Mouse (Mus musculus) stomach, embryonic 15.5 days (tissue): Measurements from ENCODE around the gene Eefsec. TPM values are rescaled to one million over a fixed set of nuclear protein-coding genes. Genes with fewer than 3 reads are reported as not detected.

Source experiments
- ATAC-seq: fragments of 200-750 bp; cut with Nextera tagmentation; 2 replicates; pipeline ENCODE4 v1.8.0; 2017; ENCODE audit warnings: low read depth, moderate number of reproducible peaks, moderate TSS enrichment; ENCODE audit not compliant: insufficient read depth, low FRiP score
- H3K27ac ChIP-seq: fragments of 300-500 bp; sonication (generic); 2 replicates; pipeline ENCODE4 v1.5.1; 2015; ENCODE audit warnings: mild to moderate bottlenecking, inconsistent platforms
- H3K27me3 ChIP-seq: fragments of 300-500 bp; sonication (generic); replicated peaks from 2 replicates; pipeline ENCODE4 v1.6.1; 2015; ENCODE audit warnings: inconsistent platforms
- H3K36me3 ChIP-seq: fragments of 300-500 bp; sonication (generic); 2 replicates; pipeline ENCODE4 v1.6.1; 2015; ENCODE audit warnings: inconsistent platforms
- H3K4me1 ChIP-seq: fragments of 300-500 bp; sonication (generic); 2 replicates; pipeline ENCODE4 v1.6.1; 2015; ENCODE audit warnings: inconsistent platforms
- H3K4me2 ChIP-seq: fragments of 300-500 bp; sonication (generic); 2 replicates; pipeline ENCODE4 v1.6.1; 2015; ENCODE audit warnings: mild to moderate bottlenecking, inconsistent platforms
- H3K4me3 ChIP-seq: fragments of 300-500 bp; sonication (generic); replicated peaks from 2 replicates; pipeline ENCODE4 v1.5.1; 2015; ENCODE audit warnings: inconsistent platforms
- H3K9ac ChIP-seq: fragments of 300-500 bp; sonication (generic); 2 replicates; pipeline ENCODE4 v1.6.1; 2015; ENCODE audit warnings: inconsistent platforms
- H3K9me3 ChIP-seq: fragments of 300-500 bp; sonication (generic); 2 replicates; pipeline ENCODE4 v1.6.1; 2016; ENCODE audit warnings: inconsistent platforms
- WGBS: fragments of 180-500 bp; shearing (Covaris S2); methylation state at CpG from one replicate; pipeline ENCODE4 v1.1.7; 2015; 5-methylcytosine and 5-hydroxymethylcytosine counted together
- polyA plus RNA-seq: library from polyadenylated mRNA; unstranded; fragments of >200 nt; fragmentation: Nextera tagmentation; extraction: Ambion mirVana; gene quantifications from 2 replicates; pipeline ENCODE4 v1.2.1, GENCODE M21; 2015

Gene Eefsec
- 35.5 and 36.5 TPM in 2 replicates for polyA plus RNA-seq

GRCm38 (mm10) chr6:88446063-88447002, at the start of gene Eefsec:
Eefsec (minus strand) TSS chr6:88446539.
- Histone ChIP-seq H3K27me3 (no peaks in the 10 kb centered on the region), H3K4me3 (peak within 1 kb of the TSS; percentile 82), H3K4me1 (peaks cover 14% of the 10 kb centered on the region; the same call in 1 of the 2 replicates), H3K9me3 (no peaks in the 10 kb centered on the region), H3K9ac (peak within 1 kb of the TSS; percentile 70), H3K36me3 (no peaks in the 10 kb centered on the region), H3K4me2 (peak within 1 kb of the TSS; percentile 85), H3K27ac (peak within 1 kb of the TSS; percentile 63)
- WGBS: under 1% methylated on average over 71 of the region's 72 CpGs
- peak; percentile 86 for ATAC-seq

- Histone ChIP-seq H3K4me1 (no peaks in the 10 kb centered on the region), H3K9me3 (no peaks in the 10 kb centered on the region), H3K4me2 (no peak overlapping the region), H3K27ac (no peak overlapping the region), H3K4me3 (no peak overlapping the region), H3K27me3 (no peaks in the 10 kb centered on the region), H3K9ac (no peak overlapping the region), H3K36me3 (peaks cover 22% of the 10 kb centered on the region)
- no peak for ATAC-seq
- 88% methylated on average over 6 of the region's 6 CpGs for WGBS
These were observed 47.4 kb upstream of the Eefsec start for GRCm38 (mm10) chr6:88493712-88494111.

GRCm38 (mm10) chr6:88490629-88491354, 44.5 kb upstream of the Eefsec start:
- no peaks in the 10 kb centered on the region for H3K4me1 ChIP-seq
- no peaks in the 10 kb centered on the region for H3K9me3 ChIP-seq
- H3K27ac ChIP-seq: no peak overlapping the region
- H3K36me3 ChIP-seq: peaks cover 27% of the 10 kb centered on the region
- H3K27me3 ChIP-seq: no peaks in the 10 kb centered on the region
- no peak overlapping the region for H3K9ac ChIP-seq
- ATAC-seq: no peak
- H3K4me3 ChIP-seq: no peak overlapping the region
- no peak overlapping the region for H3K4me2 ChIP-seq
- WGBS: 94% methylated on average over 12 of the region's 12 CpGs

GRCm38 (mm10) chr6:88489834-88490233, 43.5 kb upstream of the Eefsec start:
- Histone ChIP-seq H3K9ac (no peak overlapping the region), H3K27ac (no peak overlapping the region), H3K4me3 (no peak overlapping the region), H3K4me1 (no peaks in the 10 kb centered on the region), H3K27me3 (no peaks in the 10 kb centered on the region), H3K36me3 (peaks cover 27% of the 10 kb centered on the region), H3K4me2 (no peak overlapping the region), H3K9me3 (no peaks in the 10 kb centered on the region)
- 86% methylated on average over 6 of the region's 6 CpGs for WGBS
- no peak for ATAC-seq

GRCm38 (mm10) chr6:88489026-88489425, 42.7 kb upstream of the Eefsec start:
- no peak overlapping the region for H3K27ac ChIP-seq
- H3K27me3 ChIP-seq: no peaks in the 10 kb centered on the region
- H3K9me3 ChIP-seq: no peaks in the 10 kb centered on the region
- H3K4me3 ChIP-seq: no peak overlapping the region
- H3K9ac ChIP-seq: no peak overlapping the region
- no peaks in the 10 kb centered on the region for H3K4me1 ChIP-seq
- H3K36me3 ChIP-seq: peaks cover 33% of the 10 kb centered on the region
- ATAC-seq: no peak
- WGBS: 88% methylated on average over 7 of the region's 7 CpGs
- H3K4me2 ChIP-seq: no peak overlapping the region

GRCm38 (mm10) chr6:88486893-88487292, 40.6 kb upstream of the Eefsec start:
- peak; percentile 53; the same call in 1 of the 2 replicates for ATAC-seq
- Histone ChIP-seq H3K36me3 (peaks cover 36% of the 10 kb centered on the region), H3K4me1 (no peaks in the 10 kb centered on the region), H3K4me3 (no peak overlapping the region), H3K27ac (no peak overlapping the region), H3K4me2 (no peak overlapping the region), H3K9me3 (no peaks in the 10 kb centered on the region), H3K27me3 (no peaks in the 10 kb centered on the region), H3K9ac (no peak overlapping the region)
- 80% methylated on average over 8 of the region's 8 CpGs for WGBS

GRCm38 (mm10) chr6:88485378-88485777, 39.0 kb upstream of the Eefsec start:
- H3K4me1 ChIP-seq: no peaks in the 10 kb centered on the region
- H3K36me3 ChIP-seq: peaks cover 47% of the 10 kb centered on the region
- no peaks in the 10 kb centered on the region for H3K27me3 ChIP-seq
- H3K4me3 ChIP-seq: no peak overlapping the region
- 65% methylated on average over 6 of the region's 6 CpGs for WGBS
- no peak overlapping the region for H3K9ac ChIP-seq
- no peak overlapping the region for H3K27ac ChIP-seq
- no peak overlapping the region for H3K4me2 ChIP-seq
- no peak for ATAC-seq
- H3K9me3 ChIP-seq: no peaks in the 10 kb centered on the region

GRCm38 (mm10) chr6:88483913-88484312, 37.6 kb upstream of the Eefsec start:
- no peak overlapping the region for H3K4me3 ChIP-seq
- no peak for ATAC-seq

GRCm38 (mm10) chr6:88483111-88483510, 36.8 kb upstream of the Eefsec start:
- Histone ChIP-seq H3K4me1 (no peaks in the 10 kb centered on the region), H3K9ac (no peak overlapping the region), H3K4me2 (no peak overlapping the region), H3K36me3 (peaks cover 43% of the 10 kb centered on the region), H3K27me3 (no peaks in the 10 kb centered on the region), H3K27ac (no peak overlapping the region), H3K9me3 (no peaks in the 10 kb centered on the region), H3K4me3 (no peak overlapping the region)
- 73% methylated on average over 7 of the region's 7 CpGs for WGBS
- no peak for ATAC-seq

More at GRCm38 (mm10) chr6:88483913-88484312, 37.6 kb upstream of the Eefsec start:
- H3K4me2 ChIP-seq: no peak overlapping the region
- H3K4me1 ChIP-seq: no peaks in the 10 kb centered on the region
- H3K9me3 ChIP-seq: no peaks in the 10 kb centered on the region
- H3K36me3 ChIP-seq: peaks cover 50% of the 10 kb centered on the region
- no peak overlapping the region for H3K9ac ChIP-seq
- H3K27me3 ChIP-seq: no peaks in the 10 kb centered on the region
- H3K27ac ChIP-seq: no peak overlapping the region

- Histone ChIP-seq H3K4me3 (no peak overlapping the region), H3K36me3 (peaks cover 41% of the 10 kb centered on the region)
- ATAC-seq: no peak
These were observed 34.1 kb upstream of the Eefsec start for GRCm38 (mm10) chr6:88480421-88480820.

GRCm38 (mm10) chr6:88469878-88470277, 23.5 kb upstream of the Eefsec start:
- no peak overlapping the region for H3K27ac ChIP-seq
- no peaks in the 10 kb centered on the region for H3K9me3 ChIP-seq
- 71% methylated on average over 6 of the region's 6 CpGs for whole genome bisulfite sequencing
- no peaks in the 10 kb centered on the region for H3K27me3 ChIP-seq
- H3K4me2 ChIP-seq: no peak overlapping the region
- peaks cover 10% of the 10 kb centered on the region for H3K4me1 ChIP-seq
- no peak overlapping the region for H3K4me3 ChIP-seq
- H3K9ac ChIP-seq: no peak overlapping the region
- ATAC-seq: no peak
- peaks cover 44% of the 10 kb centered on the region for H3K36me3 ChIP-seq

More at GRCm38 (mm10) chr6:88480421-88480820, 34.1 kb upstream of the Eefsec start:
- Histone ChIP-seq H3K9ac (no peak overlapping the region), H3K4me2 (no peak overlapping the region), H3K27ac (no peak overlapping the region), H3K4me1 (no peaks in the 10 kb centered on the region), H3K9me3 (no peaks in the 10 kb centered on the region), H3K27me3 (no peaks in the 10 kb centered on the region)
- 63% methylated on average over 6 of the region's 6 CpGs for WGBS
